Mouse (Mus musculus) heart, postnatal 0 days (tissue): ENCODE results near the gene Ints1. TPM values are rescaled to one million over a fixed set of nuclear protein-coding genes. Genes with fewer than 3 reads are reported as not detected.

Source experiments
- ATAC-seq: fragments of 200-750 bp; cut with Nextera tagmentation; 2 replicates; pipeline ENCODE4 v1.8.0; 2017; ENCODE audit warnings: low read depth, moderate number of reproducible peaks, moderate library complexity; ENCODE audit not compliant: insufficient read depth
- DNase-seq: peaks from one replicate; pipeline ENCODE4 v3.0.0-alpha.2; 2016; ENCODE audit warnings: low spot score
- H3K27ac ChIP-seq: fragments of 300-500 bp; sonication (generic); 2 replicates; pipeline ENCODE4 v1.5.1; 2014; ENCODE audit warnings: low read depth, mild to moderate bottlenecking
- H3K27me3 ChIP-seq: fragments of 300-500 bp; sonication (generic); 2 replicates; pipeline ENCODE4 v1.6.1; 2014; ENCODE audit warnings: low read length, mixed read lengths; ENCODE audit not compliant: control insufficient read depth, insufficient read depth
- H3K36me3 ChIP-seq: fragments of 300-500 bp; sonication (generic); replicated peaks from 2 replicates; pipeline ENCODE4 v1.6.1; 2014; ENCODE audit warnings: low read length, mixed read lengths; ENCODE audit not compliant: control insufficient read depth, insufficient read depth
- H3K4me1 ChIP-seq: fragments of 300-500 bp; sonication (generic); 2 replicates; pipeline ENCODE4 v1.6.1; 2014; ENCODE audit warnings: antibody characterized with exemption; ENCODE audit not compliant: control insufficient read depth, insufficient read depth
- H3K4me2 ChIP-seq: fragments of 300-500 bp; sonication (generic); 2 replicates; pipeline ENCODE4 v1.6.1; 2014; ENCODE audit warnings: low read depth, mild to moderate bottlenecking, low read length, moderate library complexity
- H3K4me3 ChIP-seq: fragments of 300-500 bp; sonication (generic); 2 replicates; pipeline ENCODE4 v1.5.1; 2014; ENCODE audit warnings: low read depth, low read length
- H3K9ac ChIP-seq: fragments of 300-500 bp; sonication (generic); replicated peaks from 2 replicates; pipeline ENCODE4 v1.6.1; 2014; ENCODE audit warnings: low read depth, low read length, mixed read lengths
- H3K9me3 ChIP-seq: fragments of 300-500 bp; sonication (generic); replicated peaks from 2 replicates; pipeline ENCODE4 v1.6.1; 2016; ENCODE audit warnings: low read length; ENCODE audit not compliant: control insufficient read depth
- CTCF ChIP-seq: IDR thresholded peaks from 2 replicates; pipeline ENCODE4 v1.5.1; 2016; ENCODE audit warnings: antibody characterized with exemption, control low read depth, low read depth
- EP300 ChIP-seq: IDR thresholded peaks from 2 replicates; pipeline ENCODE4 v1.6.1; 2016; ENCODE audit warnings: antibody characterized with exemption, low read depth
- WGBS: fragments of 180-500 bp; shearing (Covaris S2); extraction: QIAGEN DNeasy Blood & Tissue Kit; methylation state at CpG from one replicate; pipeline ENCODE4 v1.1.7; 2014; 5-methylcytosine and 5-hydroxymethylcytosine counted together
- polyA plus RNA-seq: library from polyadenylated mRNA; unstranded; fragments of >200 nt; fragmentation: Nextera tagmentation; extraction: Ambion mirVana; gene quantifications from 2 replicates; pipeline ENCODE4 v1.2.1, GENCODE M21; 2015
- total RNA-seq: library from RNA; depleted of rRNA; stranded (reverse); fragments of >200 nt; gene quantifications from 2 replicates; pipeline ENCODE4 v1.2.3, GENCODE M21; 2014; ENCODE audit warnings: low replicate concordance

Ints1 gene
- total and polyA plus RNA-seq, 2 experiments from 2014 or later = 10.6 to 92.0 TPM

GRCm38 (mm10) chr5:139737841-139738591 lies 37.5 kb downstream of the Ints1 start:
- 78% methylated on average over 14 of the region's 14 CpGs for WGBS
- no peaks in the 10 kb centered on the region for H3K9me3 ChIP-seq
- H3K4me2 ChIP-seq = no peak overlapping the region
- H3K4me1 ChIP-seq = peaks cover 19% of the 10 kb centered on the region
- H3K27me3 ChIP-seq = no peaks in the 10 kb centered on the region
- H3K4me3 ChIP-seq = no peak overlapping the region
- ATAC-seq (no peak), DNase-seq (no peak)
- H3K9ac ChIP-seq = no peak overlapping the region
- H3K36me3 ChIP-seq = no peaks in the 10 kb centered on the region
- H3K27ac ChIP-seq = no peak overlapping the region
- TF ChIP-seq CTCF (no peak), EP300 (no peak)

DNA sequence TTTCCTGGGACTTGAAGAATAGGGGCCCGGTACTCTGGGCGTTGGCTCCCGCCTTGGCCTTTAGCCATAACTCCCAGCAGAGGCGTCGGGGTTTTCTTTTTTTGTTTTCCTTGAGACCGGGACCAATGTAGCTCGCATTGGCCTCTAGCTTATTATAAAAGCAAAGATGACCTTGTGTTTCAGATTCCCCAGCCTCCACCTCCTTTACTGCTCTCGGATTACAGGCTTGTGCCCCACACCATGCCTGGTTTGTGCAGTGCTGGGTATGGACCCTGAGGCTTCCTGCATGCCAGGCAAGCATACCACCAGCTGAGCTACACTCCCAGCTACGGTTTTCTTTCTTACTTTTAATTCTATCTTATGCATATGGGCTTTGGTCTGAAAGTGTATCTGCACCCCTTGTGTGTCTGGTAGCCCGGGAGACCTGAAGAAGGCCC lies 39.0 kb downstream of the Ints1 start:
- no peaks in the 10 kb centered on the region for H3K9me3 ChIP-seq
- DNase-seq (no peak), ATAC-seq (peak; percentile 14)
- 0 out of 2 replicates have a peak overlapping the region, but pooled peaks have one; percentile 18 for H3K27ac ChIP-seq
- H3K27me3 ChIP-seq = no peaks in the 10 kb centered on the region
- no peak overlapping the region; the same call in 1 of the 2 replicates for H3K9ac ChIP-seq
- H3K36me3 ChIP-seq = no peaks in the 10 kb centered on the region
- H3K4me1 ChIP-seq = peaks cover 26% of the 10 kb centered on the region
- H3K4me2 ChIP-seq = peak overlapping the region; percentile 94
- peak overlapping the region; percentile 53 for H3K4me3 ChIP-seq
- TF ChIP-seq EP300 (no peak), CTCF (no peak)
- 13% methylated on average over 10 of the region's 10 CpGs for WGBS

- Histone ChIP-seq H3K4me1 (peaks cover 30% of the 10 kb centered on the region), H3K9me3 (no peaks in the 10 kb centered on the region), H3K4me3 (peak within 1 kb of the TSS; percentile 53), H3K36me3 (no peaks in the 10 kb centered on the region), H3K27ac (peak within 1 kb of the TSS; percentile 18; the same call in 1 of the 2 replicates), H3K9ac (peak within 1 kb of the TSS; percentile 44), H3K4me2 (peak within 1 kb of the TSS; percentile 94), H3K27me3 (no peaks in the 10 kb centered on the region)
- DNase-seq (peak; percentile 95), ATAC-seq (peak; percentile 96)
- WGBS = 4% methylated on average over 45 of the region's 50 CpGs
- TF ChIP-seq CTCF (no peak), EP300 (no peak)
These were observed 39.6 kb downstream of the Ints1 start, which contains the start of gene Micall2 for GRCm38 (mm10) chr5:139735677-139736503. Micall2 (minus strand) TSS chr5:139736336.

DNA sequence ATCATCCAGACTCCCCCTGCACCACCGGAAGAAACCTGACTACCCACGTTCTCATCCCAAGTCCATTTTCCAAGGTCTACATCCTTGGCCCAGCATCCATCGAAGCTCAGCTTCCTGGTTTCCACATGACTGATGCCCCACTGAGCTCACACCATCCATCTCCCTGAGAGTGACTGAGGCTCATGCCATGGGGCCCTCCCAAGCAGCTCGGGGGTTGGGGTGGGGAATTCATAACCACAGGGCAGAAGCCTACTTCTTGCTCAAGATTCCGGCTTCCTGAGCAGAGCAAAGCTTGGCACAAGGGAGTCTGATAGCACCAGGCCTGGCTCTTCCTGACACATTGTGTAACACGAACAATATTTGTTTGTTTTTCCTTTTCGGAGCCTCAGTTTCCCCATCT lies 40.7 kb downstream of the Ints1 start:
- peak overlapping the region; percentile 94; the same call in 1 of the 2 replicates for H3K4me2 ChIP-seq
- no peaks in the 10 kb centered on the region for H3K9me3 ChIP-seq
- no peaks in the 10 kb centered on the region for H3K36me3 ChIP-seq
- WGBS = 70% methylated on average over 7 of the region's 7 CpGs
- no peaks in the 10 kb centered on the region for H3K27me3 ChIP-seq
- H3K9ac ChIP-seq = no peak overlapping the region
- peaks cover 34% of the 10 kb centered on the region for H3K4me1 ChIP-seq
- no peak overlapping the region for H3K4me3 ChIP-seq
- H3K27ac ChIP-seq = no peak overlapping the region
- no peak for TF ChIP-seq EP300
- no peak for TF ChIP-seq CTCF
- no peak for DNase-seq
- no peak for ATAC-seq

GRCm38 (mm10) chr5:139734016-139734415 lies 41.5 kb downstream of the Ints1 start:
- no peak overlapping the region for H3K4me3 ChIP-seq
- peak overlapping the region; percentile 94; the same call in 1 of the 2 replicates for H3K4me2 ChIP-seq
- ATAC-seq = no peak

More at GRCm38 (mm10) chr5:139734016-139734415, 41.5 kb downstream of the Ints1 start:
- no peak for DNase-seq
- Histone ChIP-seq H3K9me3 (no peaks in the 10 kb centered on the region), H3K9ac (no peak overlapping the region), H3K36me3 (no peaks in the 10 kb centered on the region), H3K27me3 (no peaks in the 10 kb centered on the region), H3K4me1 (peaks cover 34% of the 10 kb centered on the region), H3K27ac (no peak overlapping the region)
- TF ChIP-seq EP300 (no peak), CTCF (no peak)
- WGBS = 37% methylated on average over 3 of the region's 3 CpGs
